Mouse (Mus musculus) hindbrain, embryonic 14.5 days (tissue): ENCODE data around the gene Upb1. TPM values are rescaled to one million over a fixed set of nuclear protein-coding genes. Genes with fewer than 3 reads are reported as not detected.

Experiments used
- ATAC-seq: fragments of 200-750 bp; cut with Nextera tagmentation; 2 replicates; pipeline ENCODE4 v1.8.0; 2017; ENCODE audit warnings: moderate number of reproducible peaks, mild to moderate bottlenecking, moderate TSS enrichment, moderate library complexity; ENCODE audit not compliant: low FRiP score
- DNase-seq: peaks from one replicate; pipeline ENCODE4 v3.0.0-alpha.2; 2015; ENCODE audit warnings: low spot score
- H3K27ac ChIP-seq: fragments of 300-500 bp; sonication (generic); 2 replicates; pipeline ENCODE4 v1.5.1; 2014; ENCODE audit warnings: mild to moderate bottlenecking, moderate library complexity
- H3K27me3 ChIP-seq: fragments of 300-500 bp; sonication (generic); 2 replicates; pipeline ENCODE4 v1.6.1; 2014; ENCODE audit warnings: mild to moderate bottlenecking, low read length, mixed read lengths; ENCODE audit not compliant: control insufficient read depth, insufficient read depth
- H3K36me3 ChIP-seq: fragments of 300-500 bp; sonication (generic); replicated peaks from 2 replicates; pipeline ENCODE4 v1.6.1; 2014; ENCODE audit not compliant: control insufficient read depth, insufficient read depth
- H3K4me1 ChIP-seq: fragments of 300-500 bp; sonication (generic); replicated peaks from 2 replicates; pipeline ENCODE4 v1.6.1; 2014; ENCODE audit warnings: antibody characterized with exemption, low read length, mixed read lengths; ENCODE audit not compliant: control insufficient read depth, insufficient read depth
- H3K4me2 ChIP-seq: fragments of 300-500 bp; sonication (generic); replicated peaks from 2 replicates; pipeline ENCODE4 v1.6.1; 2014; ENCODE audit warnings: mild to moderate bottlenecking, moderate library complexity
- H3K4me3 ChIP-seq: fragments of 300-500 bp; sonication (generic); replicated peaks from 2 replicates; pipeline ENCODE4 v1.5.1; 2014; ENCODE audit warnings: mild to moderate bottlenecking, low read length
- H3K9ac ChIP-seq: fragments of 300-500 bp; sonication (generic); 2 replicates; pipeline ENCODE4 v1.6.1; 2014
- H3K9me3 ChIP-seq: fragments of 300-500 bp; sonication (generic); 2 replicates; pipeline ENCODE4 v1.6.1; 2016; ENCODE audit warnings: low read length; ENCODE audit not compliant: control insufficient read depth
- WGBS: fragments of 180-500 bp; shearing (Covaris S2); extraction: QIAGEN DNeasy Blood & Tissue Kit; methylation state at CpG from one replicate; pipeline ENCODE4 v1.1.7; 2014; 5-methylcytosine and 5-hydroxymethylcytosine counted together
- polyA plus RNA-seq: library from polyadenylated mRNA; unstranded; fragments of >200 nt; fragmentation: Nextera tagmentation; extraction: Ambion mirVana; gene quantifications from 2 replicates; pipeline ENCODE4 v1.2.1, GENCODE M21; 2014

The Upb1 gene
- polyA plus RNA-seq, 1 experiment from 2014 or later: 0.55 TPM

DNA sequence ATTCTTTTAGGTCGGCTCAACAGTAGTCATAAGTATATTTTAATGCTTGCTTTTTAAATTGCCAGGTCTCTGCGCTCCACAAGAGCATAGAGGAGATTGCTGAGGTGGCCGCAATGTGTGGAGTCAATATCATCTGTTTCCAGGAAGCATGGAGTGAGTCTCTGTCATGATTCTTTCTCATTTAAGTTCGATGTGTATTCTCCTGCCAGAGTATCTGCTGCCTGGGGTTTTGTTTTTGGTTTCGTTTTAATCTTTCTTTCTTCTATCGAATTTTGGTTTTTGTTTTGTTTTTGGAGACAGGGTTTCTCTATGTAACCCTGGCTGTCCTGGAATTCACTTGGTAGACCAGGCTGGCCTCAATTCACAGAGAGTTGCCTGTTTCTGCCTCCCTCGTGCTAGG, 14.0 kb downstream of the Upb1 start:
- Histone ChIP-seq H3K4me1 (no peaks in the 10 kb centered on the region; the same call in 1 of the 2 replicates), H3K9me3 (no peaks in the 10 kb centered on the region), H3K4me3 (no peak overlapping the region), H3K27me3 (no peaks in the 10 kb centered on the region), H3K9ac (no peak overlapping the region), H3K36me3 (no peaks in the 10 kb centered on the region), H3K4me2 (no peak overlapping the region), H3K27ac (no peak overlapping the region)
- ATAC-seq (no peak), DNase-seq (no peak)
- 90% methylated on average over 7 of the region's 7 CpGs for WGBS

- H3K4me3 ChIP-seq: no peak overlapping the region
Measured at GRCm38 (mm10) chr10:75417363-75418042, 16.6 kb downstream of the Upb1 start.

DNA sequence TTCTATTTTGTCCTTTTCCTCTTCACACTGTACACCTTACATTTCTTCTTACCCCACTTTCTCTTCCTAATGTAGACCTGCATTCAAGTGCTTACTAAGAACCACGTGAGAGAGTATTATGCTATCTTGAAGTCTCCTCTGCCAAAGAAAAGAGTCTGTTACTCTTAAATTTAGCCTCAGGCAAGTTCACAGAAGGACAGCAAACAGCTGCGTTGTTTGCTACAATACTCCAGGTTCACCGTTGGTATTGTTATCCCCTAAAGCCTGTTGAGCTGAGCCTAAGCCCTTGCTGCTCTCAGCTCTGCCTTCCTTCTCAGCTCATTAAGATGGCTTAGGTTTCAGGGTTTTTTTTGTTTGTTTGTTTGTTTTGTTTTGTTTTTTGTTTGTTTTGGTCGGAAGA, 17.8 kb downstream of the Upb1 start:
- no peak overlapping the region for H3K27ac ChIP-seq
- H3K4me1 ChIP-seq: no peaks in the 10 kb centered on the region
- DNase-seq (no peak), ATAC-seq (no peak)
- no peaks in the 10 kb centered on the region for H3K36me3 ChIP-seq
- no peak overlapping the region for H3K9ac ChIP-seq
- H3K4me2 ChIP-seq: no peak overlapping the region
- H3K4me3 ChIP-seq: no peak overlapping the region
- no peaks in the 10 kb centered on the region for H3K27me3 ChIP-seq
- no peaks in the 10 kb centered on the region for H3K9me3 ChIP-seq
- 69% methylated on average over 4 of the region's 4 CpGs for WGBS

More at GRCm38 (mm10) chr10:75417363-75418042, 16.6 kb downstream of the Upb1 start:
- Histone ChIP-seq H3K9ac (no peak overlapping the region), H3K4me2 (no peak overlapping the region), H3K36me3 (no peaks in the 10 kb centered on the region), H3K9me3 (no peaks in the 10 kb centered on the region), H3K4me1 (no peaks in the 10 kb centered on the region), H3K27ac (no peak overlapping the region), H3K27me3 (no peaks in the 10 kb centered on the region)
- ATAC-seq (no peak), DNase-seq (no peak)
- WGBS: 93% methylated on average over 8 of the region's 8 CpGs

GRCm38 (mm10) chr10:75424498-75424901, 23.6 kb downstream of the Upb1 start:
- H3K9ac ChIP-seq: no peak overlapping the region
- no peak overlapping the region for H3K27ac ChIP-seq
- H3K9me3 ChIP-seq: no peaks in the 10 kb centered on the region
- no peak overlapping the region for H3K4me2 ChIP-seq
- ATAC-seq: no peak
- WGBS: 88% methylated on average over 10 of the region's 10 CpGs
- H3K27me3 ChIP-seq: no peaks in the 10 kb centered on the region
- no peaks in the 10 kb centered on the region for H3K36me3 ChIP-seq
- no peak for DNase-seq
- H3K4me3 ChIP-seq: no peak overlapping the region
- no peaks in the 10 kb centered on the region for H3K4me1 ChIP-seq

- no peaks in the 10 kb centered on the region for H3K4me1 ChIP-seq
- DNase-seq (no peak), ATAC-seq (no peak; the same call in 1 of the 2 replicates)
- no peak overlapping the region for H3K9ac ChIP-seq
- WGBS: 84% methylated on average over 13 of the region's 13 CpGs
- H3K4me3 ChIP-seq: no peak overlapping the region
- H3K4me2 ChIP-seq: no peak overlapping the region
- 0 out of 2 replicates have a peak, but pooled peaks cover 5% of the 10 kb centered on the region for H3K9me3 ChIP-seq
- no peak overlapping the region for H3K27ac ChIP-seq
- no peaks in the 10 kb centered on the region for H3K27me3 ChIP-seq
- H3K36me3 ChIP-seq: no peaks in the 10 kb centered on the region
Measured at GRCm38 (mm10) chr10:75428049-75429003, 27.4 kb downstream of the Upb1 start.

GRCm38 (mm10) chr10:75429004-75429380, 28.1 kb downstream of the Upb1 start:
- DNase-seq: no peak
- Histone ChIP-seq H3K27me3 (no peaks in the 10 kb centered on the region), H3K9ac (no peak overlapping the region), H3K9me3 (0 out of 2 replicates have a peak, but pooled peaks cover 5% of the 10 kb centered on the region), H3K4me1 (no peaks in the 10 kb centered on the region), H3K4me3 (no peak overlapping the region), H3K36me3 (no peaks in the 10 kb centered on the region), H3K4me2 (no peak overlapping the region), H3K27ac (no peak overlapping the region)
- ATAC-seq: no peak
- WGBS: 92% methylated on average over 6 of the region's 6 CpGs

DNA sequence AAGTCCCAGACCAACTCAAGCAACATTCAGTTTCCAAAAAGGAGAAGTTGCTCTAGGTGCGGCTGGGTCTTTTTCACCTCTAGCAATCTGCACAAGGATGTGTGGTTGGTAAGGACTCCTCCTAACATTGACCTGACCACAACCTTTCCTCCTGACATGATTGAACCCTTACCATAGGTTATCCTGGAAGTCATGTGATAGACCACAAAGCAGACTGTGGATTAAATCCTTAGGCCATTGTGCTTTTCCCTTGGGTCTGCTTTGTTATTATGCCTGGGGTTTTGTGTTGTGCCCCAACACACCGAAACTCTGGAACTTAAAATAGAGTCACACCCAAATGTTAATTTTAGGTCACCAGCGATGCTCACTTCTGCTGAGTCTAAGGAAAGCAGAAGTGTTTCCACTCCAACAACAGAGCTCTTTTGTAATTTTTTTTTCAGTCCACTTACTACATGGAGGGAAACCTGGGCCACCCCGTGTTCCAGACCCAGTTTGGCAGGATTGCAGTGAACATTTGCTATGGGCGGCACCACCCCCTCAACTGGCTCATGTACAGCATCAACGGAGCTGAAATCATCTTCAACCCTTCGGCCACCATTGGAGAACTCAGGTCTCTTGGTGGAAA, 28.7 kb downstream of the Upb1 start:
- 90% methylated on average over 7 of the region's 7 CpGs for WGBS
- Histone ChIP-seq H3K27ac (no peak overlapping the region), H3K4me2 (no peak overlapping the region), H3K4me3 (no peak overlapping the region), H3K36me3 (no peaks in the 10 kb centered on the region), H3K9ac (no peak overlapping the region), H3K27me3 (no peaks in the 10 kb centered on the region), H3K9me3 (0 out of 2 replicates have a peak, but pooled peaks cover 5% of the 10 kb centered on the region), H3K4me1 (no peaks in the 10 kb centered on the region)
- DNase-seq (no peak), ATAC-seq (no peak)

GRCm38 (mm10) chr10:75430147-75430537, 29.2 kb downstream of the Upb1 start:
- Histone ChIP-seq H3K9me3 (0 out of 2 replicates have a peak, but pooled peaks cover 5% of the 10 kb centered on the region), H3K9ac (no peak overlapping the region), H3K4me1 (no peaks in the 10 kb centered on the region), H3K36me3 (no peaks in the 10 kb centered on the region), H3K4me3 (no peak overlapping the region), H3K4me2 (no peak overlapping the region), H3K27ac (no peak overlapping the region), H3K27me3 (no peaks in the 10 kb centered on the region)
- WGBS: 94% methylated on average over 5 of the region's 5 CpGs
- ATAC-seq: no peak
- no peak for DNase-seq

GRCm38 (mm10) chr10:75430633-75431032, 29.7 kb downstream of the Upb1 start:
- ATAC-seq (no peak), DNase-seq (no peak)
- no peak overlapping the region for H3K9ac ChIP-seq
- H3K4me2 ChIP-seq: no peak overlapping the region
- 0 out of 2 replicates have a peak, but pooled peaks cover 5% of the 10 kb centered on the region for H3K9me3 ChIP-seq
- H3K4me1 ChIP-seq: no peaks in the 10 kb centered on the region
- 92% methylated on average over 6 of the region's 6 CpGs for WGBS
- no peak overlapping the region for H3K27ac ChIP-seq
- no peak overlapping the region for H3K4me3 ChIP-seq
- no peaks in the 10 kb centered on the region for H3K36me3 ChIP-seq
- H3K27me3 ChIP-seq: no peaks in the 10 kb centered on the region
